Comparison of ENCODE assay signal across 13 mouse cellular contexts in genomic region chr11:102609483-102609882, GRCm38 (mm10). TPM values are rescaled to one million over a fixed set of nuclear protein-coding genes. Genes with fewer than 3 reads are reported as not detected.
DNase-seq lines count a peak whose midpoint lies in the region; ATAC-seq lines count a peak whose summit lies in the region.
"Had no signal": no experiment of that assay in that cellular context is flagged by ENCODE, and none has a peak within 500 bp of the region (broad histone marks: within the 10 kb centered on the region; RNA-seq: fewer than 3 reads in every experiment).

No protein-coding gene starts in this region.

- 0 out of 2 replicates have a peak, but pooled peaks cover 5% of the 10 kb centered on the region for H3K27me3 ChIP-seq in heart, embryonic 15.5 days
- peaks cover 30% of the 10 kb centered on the region for H3K27me3 ChIP-seq in midbrain, embryonic 12.5 days
- H3K27me3 ChIP-seq in midbrain, embryonic 16.5 days (ENCODE audit: control insufficient read depth, insufficient read depth, low read depth, low read length), result peaks cover 4% of the 10 kb centered on the region; the same call in 1 of the 2 replicates
- no peaks in the 10 kb centered on the region for H3K27me3 ChIP-seq in limb, embryonic 10.5 days (ENCODE audit: low read depth, poor library complexity, severe bottlenecking)
- H3K27me3 ChIP-seq in stomach, embryonic 16.5 days (ENCODE audit: control insufficient read depth, insufficient read depth, low read length), result no peaks in the 10 kb centered on the region
- H3K27me3 ChIP-seq: Patski had no signal

- intact Hi-C loops in heart, postnatal 14 days (cut with DNase I), result loop anchor here (5.0 kb wide), 2 partner anchors 33 to 37 kb away; no protein-coding TSS in a partner anchor

- peak overlapping the region; percentile 98 for H3K27ac ChIP-seq in heart, embryonic 15.5 days
- peak overlapping the region; percentile 71; the same call in 1 of the 2 replicates for H3K27ac ChIP-seq in midbrain, embryonic 12.5 days (replicated peaks)
- no peak overlapping the region for H3K27ac ChIP-seq in midbrain, embryonic 16.5 days (ENCODE audit: low read length)
- peak overlapping the region; percentile 99 for H3K27ac ChIP-seq in limb, embryonic 10.5 days
- peak overlapping the region; percentile 51; the same call in 1 of the 2 replicates for H3K27ac ChIP-seq in stomach, embryonic 16.5 days (ENCODE audit: low read length)

- no peak for ATAC-seq in heart, embryonic 15.5 days (replicated peaks; ENCODE audit: insufficient number of reproducible peaks, insufficient read depth, low FRiP score, low read depth)
- ATAC-seq in midbrain, embryonic 12.5 days (ENCODE audit: low FRiP score, low read depth), result no peak
- ATAC-seq in midbrain, embryonic 16.5 days, result no peak
- ATAC-seq in stomach, embryonic 16.5 days (ENCODE audit: insufficient read depth, low FRiP score), result no peak
- ATAC-seq: liver, postnatal 0 days; Patski had no signal

- H3K9me3 ChIP-seq in heart, embryonic 15.5 days (replicated peaks), result no peaks in the 10 kb centered on the region
- no peaks in the 10 kb centered on the region for H3K9me3 ChIP-seq in midbrain, embryonic 12.5 days
- no peaks in the 10 kb centered on the region for H3K9me3 ChIP-seq in midbrain, embryonic 16.5 days (replicated peaks; ENCODE audit: control insufficient read depth, low read length, poor library complexity, severe bottlenecking)
- H3K9me3 ChIP-seq in limb, embryonic 10.5 days (replicated peaks), result no peaks in the 10 kb centered on the region
- H3K9me3 ChIP-seq in stomach, embryonic 16.5 days (replicated peaks; ENCODE audit: control insufficient read depth, low read length), result no peaks in the 10 kb centered on the region

- H3K4me3 ChIP-seq in heart, embryonic 15.5 days, result no peak overlapping the region
- no peak overlapping the region for H3K4me3 ChIP-seq in midbrain, embryonic 12.5 days
- no peak overlapping the region for H3K4me3 ChIP-seq in midbrain, embryonic 16.5 days (ENCODE audit: low read depth, low read length)
- H3K4me3 ChIP-seq in limb, embryonic 10.5 days, result peak overlapping the region; percentile 87
- no peak overlapping the region for H3K4me3 ChIP-seq in stomach, embryonic 16.5 days (replicated peaks; ENCODE audit: low read length)

- H3K4me2 ChIP-seq in heart, embryonic 15.5 days, result peak overlapping the region; percentile 91; the same call in 1 of the 2 replicates
- H3K4me2 ChIP-seq in midbrain, embryonic 12.5 days (replicated peaks), result peak overlapping the region; percentile 86
- no peak overlapping the region for H3K4me2 ChIP-seq in midbrain, embryonic 16.5 days (ENCODE audit: low read length)
- H3K4me2 ChIP-seq in stomach, embryonic 16.5 days (ENCODE audit: low read depth, low read length), result peak overlapping the region; percentile 79; the same call in 1 of the 2 replicates

- H3K36me3 ChIP-seq in heart, embryonic 15.5 days, result no peaks in the 10 kb centered on the region
- H3K36me3 ChIP-seq in midbrain, embryonic 12.5 days, result no peaks in the 10 kb centered on the region
- no peaks in the 10 kb centered on the region for H3K36me3 ChIP-seq in midbrain, embryonic 16.5 days (ENCODE audit: control insufficient read depth, insufficient read depth, low read length)
- H3K36me3 ChIP-seq in limb, embryonic 10.5 days, result peaks cover 19% of the 10 kb centered on the region
- H3K36me3 ChIP-seq in stomach, embryonic 16.5 days (ENCODE audit: control insufficient read depth, insufficient read depth, low read length), result no peaks in the 10 kb centered on the region

- no peak overlapping the region for H3K9ac ChIP-seq in heart, embryonic 15.5 days
- H3K9ac ChIP-seq in midbrain, embryonic 12.5 days (replicated peaks), result 0 out of 2 replicates have a peak overlapping the region, but pooled peaks have one; percentile 11
- no peak overlapping the region for H3K9ac ChIP-seq in midbrain, embryonic 16.5 days (ENCODE audit: low read depth, low read length)
- H3K9ac ChIP-seq in stomach, embryonic 16.5 days (ENCODE audit: low read length), result no peak overlapping the region
- H3K9ac ChIP-seq: liver, postnatal 0 days had no signal

- no peak for DNase-seq in heart, postnatal 14 days
- no peak for DNase-seq in limb, embryonic 10.5 days (ENCODE audit: low spot score)
- no peak for DNase-seq in layer of hippocampus, postnatal 36 days
- DNase-seq: liver, postnatal 0 days; thymus, postnatal 36 days had no signal

- peaks cover 47% of the 10 kb centered on the region for H3K4me1 ChIP-seq in heart, embryonic 15.5 days (replicated peaks)
- peaks cover 43% of the 10 kb centered on the region for H3K4me1 ChIP-seq in midbrain, embryonic 12.5 days
- peaks cover 23% of the 10 kb centered on the region for H3K4me1 ChIP-seq in midbrain, embryonic 16.5 days (ENCODE audit: control insufficient read depth, insufficient read depth, low read length)
- H3K4me1 ChIP-seq in limb, embryonic 10.5 days, result peaks cover 48% of the 10 kb centered on the region
- H3K4me1 ChIP-seq in stomach, embryonic 16.5 days (ENCODE audit: control insufficient read depth, insufficient read depth, low read length), result peaks cover 28% of the 10 kb centered on the region

- 58% methylated on average over 8 of the region's 8 CpGs for WGBS in heart, embryonic 15.5 days
- 35% methylated on average over 8 of the region's 8 CpGs for WGBS in midbrain, embryonic 12.5 days
- 45% methylated on average over 8 of the region's 8 CpGs for WGBS in midbrain, embryonic 16.5 days
- whole genome bisulfite sequencing in limb, embryonic 10.5 days, result 50% methylated on average over 8 of the region's 8 CpGs
- WGBS in stomach, embryonic 16.5 days, result 50% methylated on average over 8 of the region's 8 CpGs

RNA-seq across cellular contexts. Expression of gene Fzd2, which starts 5.3 kb away (rescaled TPM):
- 15.1 and 20.4 TPM in 2 replicates for polyA plus RNA-seq in heart, embryonic 15.5 days (2015; fragmentation: Nextera tagmentation; extraction: Ambion mirVana)
- total RNA-seq in heart, postnatal 14 days (2021), result 1 to 10 TPM; 5.6 to 7.3 TPM
- 34.7 and 37.9 TPM in 2 replicates for polyA plus RNA-seq in midbrain, embryonic 12.5 days (2016; fragmentation: Nextera tagmentation; extraction: Ambion mirVana)
- 3.9 and 4.4 TPM in 2 replicates for polyA plus RNA-seq in midbrain, embryonic 16.5 days (2015; fragmentation: Nextera tagmentation; extraction: Ambion mirVana)
- 54.8 and 59.8 TPM in 2 replicates for polyA plus RNA-seq in limb, embryonic 10.5 days (2016; fragmentation: Nextera tagmentation; extraction: Ambion mirVana)
- 12.2 and 15.4 TPM in 2 replicates for polyA plus RNA-seq in stomach, embryonic 16.5 days (2015; fragmentation: Nextera tagmentation; extraction: Ambion mirVana)
- 1 to 10 TPM; 6.3 to 8.9 TPM for total RNA-seq in layer of hippocampus, postnatal 36 days (2021)
- total RNA-seq: monocyte, adult 5-6 weeks had no signal

RNA-seq across cellular contexts. Expression of gene Gm11627, which starts 30.2 kb away (rescaled TPM):
- polyA plus RNA-seq in heart, embryonic 15.5 days (2015; fragmentation: Nextera tagmentation; extraction: Ambion mirVana), result 9.7 and 13.7 TPM in 2 replicates
- total RNA-seq in heart, postnatal 14 days (2021), result 1 to 10 TPM in 1 of 2 experiments, under 1 TPM in 1; 0.69 to 1.8 TPM
- polyA plus RNA-seq in midbrain, embryonic 12.5 days (2016; fragmentation: Nextera tagmentation; extraction: Ambion mirVana), result 8.3 and 10.5 TPM in 2 replicates
- 1.6 and 2.4 TPM in 2 replicates for polyA plus RNA-seq in midbrain, embryonic 16.5 days (2015; fragmentation: Nextera tagmentation; extraction: Ambion mirVana)
- polyA plus RNA-seq in limb, embryonic 10.5 days (2016; fragmentation: Nextera tagmentation; extraction: Ambion mirVana), result 2.5 and 3.3 TPM in 2 replicates
- polyA plus RNA-seq in stomach, embryonic 16.5 days (2015; fragmentation: Nextera tagmentation; extraction: Ambion mirVana), result 21.0 and 22.0 TPM in 2 replicates
- total RNA-seq in layer of hippocampus, postnatal 36 days (2021), result 1 to 10 TPM in 1 of 2 experiments, under 1 TPM in 1; 0.90 to 3.2 TPM
- total RNA-seq: monocyte, adult 5-6 weeks had no signal
- polyA plus RNA-seq: liver, postnatal 0 days; Patski had no signal

RNA-seq across cellular contexts. Expression of gene Gpatch8, which starts 53.3 kb away (rescaled TPM):
- polyA plus RNA-seq in heart, embryonic 15.5 days (2015; fragmentation: Nextera tagmentation; extraction: Ambion mirVana), result 34.4 and 38.4 TPM in 2 replicates
- total RNA-seq in heart, postnatal 14 days (2021), result 10 to 100 TPM; 24.7 to 25.7 TPM
- polyA plus RNA-seq in midbrain, embryonic 12.5 days (2016; fragmentation: Nextera tagmentation; extraction: Ambion mirVana), result 72.0 and 78.5 TPM in 2 replicates
- polyA plus RNA-seq in midbrain, embryonic 16.5 days (2015; fragmentation: Nextera tagmentation; extraction: Ambion mirVana), result 64.1 and 64.5 TPM in 2 replicates
- 67.1 and 77.1 TPM in 2 replicates for polyA plus RNA-seq in limb, embryonic 10.5 days (2016; fragmentation: Nextera tagmentation; extraction: Ambion mirVana)
- polyA plus RNA-seq in stomach, embryonic 16.5 days (2015; fragmentation: Nextera tagmentation; extraction: Ambion mirVana), result 34.9 and 47.0 TPM in 2 replicates
- 10 to 100 TPM; 44.1 to 58.6 TPM for total RNA-seq in layer of hippocampus, postnatal 36 days (2021)

RNA-seq across cellular contexts. Expression of gene Meioc, which starts 54.0 kb away (rescaled TPM):
- polyA plus RNA-seq in heart, embryonic 15.5 days (2015; fragmentation: Nextera tagmentation; extraction: Ambion mirVana), result 0.45 and 0.57 TPM in 2 replicates
- not detected for total RNA-seq in heart, postnatal 14 days (2021)
- 0.31 and 0.47 TPM in 2 replicates for polyA plus RNA-seq in midbrain, embryonic 12.5 days (2016; fragmentation: Nextera tagmentation; extraction: Ambion mirVana)
- 0.15 and 0.16 TPM in 2 replicates for polyA plus RNA-seq in midbrain, embryonic 16.5 days (2015; fragmentation: Nextera tagmentation; extraction: Ambion mirVana)
- 0.14 and 0.55 TPM in 2 replicates for polyA plus RNA-seq in limb, embryonic 10.5 days (2016; fragmentation: Nextera tagmentation; extraction: Ambion mirVana)
- 0.40 and 0.79 TPM in 2 replicates for polyA plus RNA-seq in stomach, embryonic 16.5 days (2015; fragmentation: Nextera tagmentation; extraction: Ambion mirVana)
- total RNA-seq in layer of hippocampus, postnatal 36 days (2021), result not detected
- total RNA-seq: adrenal gland, postnatal 10 days; left cerebral cortex, adult 18-20 months; monocyte, adult 5-6 weeks had no signal
- polyA plus RNA-seq: liver, postnatal 0 days had no signal
